Mouse (Mus musculus) left cerebral cortex, postnatal 25 days (tissue): ENCODE measurements around the gene Zfp423. TPM values are rescaled to one million over a fixed set of nuclear protein-coding genes. Genes with fewer than 3 reads are reported as not detected.

Source experiments
- DNase-seq, 2 experiments: peaks; one replicate each; pipeline ENCODE4 v3.0.0; 2022; ENCODE audit warnings: low spot score in 2 of 2, mixed read lengths in 1 of 2
- intact Hi-C: fragments of 180-260 bp; cut with DNase I; formaldehyde crosslinking; loops from one replicate; pipeline ENCODE4 v1.15.1; 2025
- total RNA-seq, 2 experiments: library from RNA; stranded (reverse); gene quantifications; 2 replicates each; pipeline ENCODE4 v1.2.3; 2021

Gene Zfp423
- total RNA-seq, 2 experiments from 2014 or later: 25.3 TPM

DNA sequence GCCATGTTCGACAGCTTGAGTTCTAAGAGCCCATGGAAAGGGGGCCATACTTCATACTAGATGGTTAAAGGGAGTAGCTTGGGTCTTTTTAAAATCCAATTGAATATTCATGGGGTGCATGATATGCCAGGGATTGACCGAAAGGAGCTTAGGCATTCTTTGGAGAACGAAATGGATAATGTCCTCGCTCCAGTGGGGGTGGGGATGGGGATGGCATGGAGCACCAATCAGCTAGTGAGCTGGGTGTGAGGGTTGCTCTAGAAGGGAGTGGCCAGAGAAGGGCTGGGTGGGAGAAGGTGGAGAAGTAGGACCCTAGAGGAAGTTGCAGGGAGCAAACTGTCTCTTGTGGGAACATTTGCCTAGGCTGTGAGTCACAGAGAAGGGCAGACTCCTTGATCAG lies 271.0 kb downstream of the Zfp423 start:
- intact Hi-C loops: no loop called here
- no peak for DNase-seq

GRCm38 (mm10) chr8:87686986-87687698 lies 272.3 kb downstream of the Zfp423 start:
- no peak for DNase-seq
- intact Hi-C loops: no loop called here

DNA sequence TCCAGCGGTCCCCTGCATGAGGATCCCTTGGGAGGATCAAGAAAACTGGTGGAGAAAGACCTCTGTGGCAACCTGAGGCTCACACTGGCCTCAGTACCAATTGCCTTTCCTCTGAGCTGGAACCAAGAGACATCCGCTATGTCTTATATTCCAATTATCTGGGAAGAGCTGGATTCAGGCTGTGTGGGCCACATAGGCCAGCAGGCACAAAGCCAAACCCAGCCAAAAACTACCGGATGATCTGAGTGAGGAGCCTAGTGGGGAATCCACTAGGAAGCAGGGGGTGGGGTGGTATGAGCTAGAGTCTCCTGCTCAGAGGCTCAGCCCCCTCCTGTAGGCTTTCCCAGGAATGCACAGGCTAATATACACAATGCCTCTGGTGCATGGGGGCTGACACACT lies 273.4 kb downstream of the Zfp423 start:
- no peak for DNase-seq
- intact Hi-C loops: no loop called here

DNA sequence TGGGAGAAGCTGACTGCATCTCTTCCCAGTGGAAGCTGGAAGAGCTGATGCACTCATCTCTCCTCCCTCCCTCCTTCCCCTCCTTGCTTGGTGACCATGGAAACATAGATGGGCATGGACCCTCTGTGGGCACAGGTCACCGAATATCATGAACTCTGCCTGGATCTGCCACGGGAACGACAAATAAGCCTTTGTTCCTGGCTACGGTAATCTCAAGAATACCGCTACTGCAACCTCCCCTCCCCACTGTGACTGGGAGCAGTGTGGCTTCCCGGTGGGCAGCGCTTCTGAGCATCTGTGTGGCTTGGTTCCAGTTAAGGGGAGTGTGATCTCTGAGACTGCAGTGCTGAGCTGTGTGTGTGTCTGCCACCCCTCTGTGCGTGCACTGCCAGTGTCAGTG lies 274.0 kb downstream of the Zfp423 start:
- no peak for DNase-seq
- intact Hi-C loops: no loop called here

DNA sequence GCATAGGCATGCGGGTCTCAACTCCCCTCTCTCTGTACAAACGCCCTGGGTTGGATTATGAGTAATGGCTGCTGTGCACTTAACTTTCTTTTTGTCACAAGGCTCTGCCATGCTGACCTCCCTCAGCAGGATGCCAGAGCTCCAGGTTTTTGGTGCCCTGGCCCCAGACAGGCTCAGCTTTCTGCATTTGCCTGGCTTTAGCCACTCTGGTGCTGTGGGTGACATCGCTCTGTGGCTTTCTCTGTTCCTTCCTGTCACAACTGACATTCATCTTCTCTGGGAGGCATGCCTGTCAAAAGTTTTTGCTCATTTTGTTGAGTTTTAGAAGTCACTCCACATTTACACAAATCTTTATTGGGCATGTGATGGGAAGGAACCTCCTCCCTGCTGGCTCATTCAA lies 277.3 kb downstream of the Zfp423 start:
- intact Hi-C loops: no loop called here
- no peak for DNase-seq

DNA sequence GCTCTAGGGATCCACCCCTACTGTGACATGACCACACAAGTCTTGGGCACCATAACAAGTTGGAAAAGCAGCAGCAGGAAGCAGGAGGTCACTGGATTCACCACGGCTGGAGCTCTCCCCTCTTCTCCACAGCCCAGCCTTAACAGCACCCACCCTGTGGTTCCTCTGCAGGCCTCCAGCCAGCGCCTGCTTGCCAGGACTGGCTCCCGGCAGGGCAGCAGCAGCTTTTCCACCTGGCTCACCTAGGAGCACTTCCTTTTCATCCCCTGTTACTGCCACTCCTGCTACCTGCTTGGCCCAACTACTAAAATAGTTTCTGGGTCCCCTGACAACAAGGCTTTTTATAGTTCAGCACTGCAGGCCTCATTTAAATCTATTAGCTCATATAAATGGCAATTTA lies 279.4 kb downstream of the Zfp423 start:
- DNase-seq: no peak
- intact Hi-C loops: no loop called here

DNA sequence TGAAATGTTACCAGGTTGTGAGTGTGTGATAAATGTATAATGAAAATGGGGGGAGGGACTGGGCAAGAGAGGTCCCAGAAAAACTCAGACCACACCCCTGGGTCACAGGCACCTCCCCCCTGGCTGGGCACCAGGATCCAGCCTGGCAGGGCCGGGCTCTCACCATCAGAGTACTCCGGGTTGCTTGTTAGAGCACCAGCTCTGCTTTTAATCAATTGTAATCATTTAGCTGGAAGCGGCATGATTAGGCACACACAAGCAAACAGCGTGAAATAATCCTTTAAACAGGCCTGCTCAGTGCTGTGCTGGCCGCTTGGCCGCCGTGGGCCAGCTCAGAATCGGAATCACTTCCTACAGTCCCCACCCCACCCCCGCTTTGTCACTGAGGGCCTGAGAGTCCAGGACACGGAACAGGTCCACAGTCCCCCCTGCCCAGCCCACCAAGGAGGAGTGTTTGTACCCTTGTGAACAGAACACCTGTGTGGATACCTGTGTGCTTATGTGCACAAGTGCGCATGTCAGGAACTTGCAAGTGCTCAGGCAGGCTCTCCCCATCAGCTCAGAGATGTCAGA lies 279.9 kb downstream of the Zfp423 start:
- intact Hi-C loops: no loop called here
- DNase-seq: no peak

- no peak for DNase-seq
- intact Hi-C loops: no loop called here
Measured at GRCm38 (mm10) chr8:87675411-87675810, 284.0 kb downstream of the Zfp423 start.

GRCm38 (mm10) chr8:87674157-87674556 lies 285.2 kb downstream of the Zfp423 start:
- intact Hi-C loops: no loop called here
- DNase-seq: no peak

GRCm38 (mm10) chr8:87672214-87672613 lies 287.2 kb downstream of the Zfp423 start:
- intact Hi-C loops: no loop called here
- DNase-seq: no peak

DNA sequence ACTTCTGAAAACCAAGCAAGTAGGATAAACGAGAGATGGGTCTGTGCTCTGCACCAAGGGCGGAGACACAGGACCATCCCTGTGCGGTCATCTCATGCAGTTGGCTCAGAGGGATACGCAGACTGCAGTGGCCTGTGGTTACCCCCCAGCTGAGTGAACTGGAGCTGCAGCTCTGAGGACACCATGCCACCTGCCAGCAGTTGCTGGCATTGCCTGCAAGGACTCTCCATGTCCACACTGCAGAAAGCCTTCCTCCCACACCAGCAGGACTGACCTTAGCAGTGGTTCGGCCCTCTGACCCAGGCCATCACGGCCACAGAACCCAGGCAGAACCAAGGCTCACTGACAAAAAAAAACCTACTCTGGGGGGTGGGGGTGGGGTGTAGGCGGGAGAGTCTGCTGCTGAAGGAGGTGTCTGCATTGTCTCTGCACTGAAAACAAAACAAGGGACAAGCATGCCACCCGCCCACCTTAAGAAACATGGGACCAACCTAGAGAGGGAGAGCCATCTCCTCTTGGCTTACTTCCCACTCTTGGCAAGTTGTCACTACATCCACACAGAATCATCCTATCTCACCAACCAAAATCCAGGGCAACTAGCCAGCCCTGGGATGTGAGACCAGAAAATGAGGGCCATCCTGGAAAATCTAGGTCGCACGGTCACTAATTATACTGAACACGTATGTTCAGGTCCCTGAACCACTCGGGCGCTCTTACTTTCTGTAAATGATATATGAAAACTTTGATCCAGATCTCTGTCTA lies 288.0 kb downstream of the Zfp423 start:
- peak; percentile 21 to 58 for DNase-seq
- intact Hi-C loops: no loop called here

GRCm38 (mm10) chr8:87670232-87670631 lies 289.2 kb downstream of the Zfp423 start:
- no peak for DNase-seq
- intact Hi-C loops: no loop called here

- no peak for DNase-seq
- intact Hi-C loops: loop anchor here (5.0 kb wide), 1 partner anchor 294 kb away; no protein-coding TSS in a partner anchor
Measured at GRCm38 (mm10) chr8:87668736-87669135, 290.7 kb downstream of the Zfp423 start.

DNA sequence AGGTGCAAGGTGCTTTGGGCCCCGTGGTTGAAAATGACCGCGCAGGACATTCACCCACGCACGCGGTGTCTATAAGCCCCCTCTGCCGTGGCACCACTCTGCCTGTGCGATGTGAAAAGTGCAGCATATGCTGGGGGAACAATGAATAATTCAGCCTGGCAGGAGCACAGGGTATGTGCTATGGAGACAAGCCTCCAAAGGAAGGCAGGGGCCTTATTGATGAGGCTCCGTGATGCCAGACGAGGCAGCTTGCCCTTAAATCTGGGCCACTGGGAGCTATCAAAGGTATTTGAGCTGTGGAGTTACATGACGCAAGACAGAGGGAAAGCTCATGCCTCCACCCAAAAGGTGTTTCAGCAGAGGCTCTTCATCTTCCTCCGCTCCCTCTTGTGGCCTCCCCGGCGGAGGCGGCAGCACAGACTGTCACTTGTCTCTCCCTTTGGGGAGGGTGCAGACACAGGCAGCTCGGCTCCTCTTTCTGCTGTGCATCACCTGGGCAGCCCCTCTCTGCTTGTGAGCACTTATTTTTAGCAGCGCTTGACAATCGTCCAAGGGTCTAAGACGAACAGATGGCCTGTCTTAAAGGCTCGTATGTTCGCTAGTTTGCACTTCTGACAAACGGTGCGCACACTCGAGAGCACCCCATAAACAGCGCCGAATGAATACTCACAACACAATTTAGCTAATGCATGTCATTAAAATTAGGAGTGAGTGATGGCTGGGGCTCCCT lies 291.3 kb downstream of the Zfp423 start:
- intact Hi-C loops: loop anchor here (5.0 kb wide), 1 partner anchor 294 kb away; no protein-coding TSS in a partner anchor

DNA sequence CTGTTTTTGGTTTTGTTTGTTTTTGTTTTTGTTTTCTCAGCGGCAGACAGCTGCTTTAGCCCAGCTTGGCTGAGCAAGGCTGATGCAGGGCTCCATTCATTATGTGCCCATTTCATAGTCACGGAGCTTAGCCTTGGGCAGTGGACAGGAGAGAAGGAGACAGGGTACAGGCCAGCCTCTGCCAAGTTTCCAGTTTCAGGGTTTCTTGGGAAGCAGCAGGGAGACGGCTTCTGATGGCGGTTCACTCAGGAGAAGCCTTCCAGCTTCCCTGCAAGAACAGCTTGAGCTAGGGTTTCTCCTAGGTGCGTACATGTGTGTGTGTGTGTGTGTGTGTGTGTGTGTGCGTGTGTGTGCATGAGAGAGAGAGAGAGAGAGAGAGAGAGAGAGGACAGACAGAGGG lies 292.1 kb downstream of the Zfp423 start:
- no peak for DNase-seq
- intact Hi-C loops: loop anchor here (5.0 kb wide), 1 partner anchor 295 kb away; no protein-coding TSS in a partner anchor

More for the DNA sequence above, 291.3 kb downstream of the Zfp423 start:
- peak in 1 of 2 experiments; percentile 68 for DNase-seq

DNA sequence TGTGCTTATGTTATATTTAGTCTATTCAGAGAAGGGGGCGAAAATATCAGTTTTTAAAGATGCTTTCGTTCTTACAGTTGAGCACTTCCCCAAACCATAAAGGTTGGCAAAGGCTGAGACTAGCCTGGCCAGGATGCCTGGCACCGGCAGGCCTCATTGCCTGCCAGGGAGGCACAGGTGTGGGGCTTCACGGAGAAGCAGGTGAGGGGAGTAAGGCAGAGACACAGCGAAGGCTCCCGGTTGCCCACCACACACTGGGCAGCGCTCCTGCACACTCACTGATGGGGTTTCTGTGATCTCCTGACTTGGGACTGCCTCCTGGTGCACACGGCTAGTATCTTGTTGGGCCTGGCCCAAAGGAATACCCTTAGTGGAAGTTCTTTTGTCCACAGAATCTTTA lies 294.1 kb downstream of the Zfp423 start:
- no peak for DNase-seq
- intact Hi-C loops: loop anchor here (5.0 kb wide), 1 partner anchor 297 kb away; no protein-coding TSS in a partner anchor

GRCm38 (mm10) chr8:87664217-87664509 lies 295.2 kb downstream of the Zfp423 start:
- intact Hi-C loops: no loop called here
- DNase-seq: peak in 1 of 2 experiments; percentile 14

DNA sequence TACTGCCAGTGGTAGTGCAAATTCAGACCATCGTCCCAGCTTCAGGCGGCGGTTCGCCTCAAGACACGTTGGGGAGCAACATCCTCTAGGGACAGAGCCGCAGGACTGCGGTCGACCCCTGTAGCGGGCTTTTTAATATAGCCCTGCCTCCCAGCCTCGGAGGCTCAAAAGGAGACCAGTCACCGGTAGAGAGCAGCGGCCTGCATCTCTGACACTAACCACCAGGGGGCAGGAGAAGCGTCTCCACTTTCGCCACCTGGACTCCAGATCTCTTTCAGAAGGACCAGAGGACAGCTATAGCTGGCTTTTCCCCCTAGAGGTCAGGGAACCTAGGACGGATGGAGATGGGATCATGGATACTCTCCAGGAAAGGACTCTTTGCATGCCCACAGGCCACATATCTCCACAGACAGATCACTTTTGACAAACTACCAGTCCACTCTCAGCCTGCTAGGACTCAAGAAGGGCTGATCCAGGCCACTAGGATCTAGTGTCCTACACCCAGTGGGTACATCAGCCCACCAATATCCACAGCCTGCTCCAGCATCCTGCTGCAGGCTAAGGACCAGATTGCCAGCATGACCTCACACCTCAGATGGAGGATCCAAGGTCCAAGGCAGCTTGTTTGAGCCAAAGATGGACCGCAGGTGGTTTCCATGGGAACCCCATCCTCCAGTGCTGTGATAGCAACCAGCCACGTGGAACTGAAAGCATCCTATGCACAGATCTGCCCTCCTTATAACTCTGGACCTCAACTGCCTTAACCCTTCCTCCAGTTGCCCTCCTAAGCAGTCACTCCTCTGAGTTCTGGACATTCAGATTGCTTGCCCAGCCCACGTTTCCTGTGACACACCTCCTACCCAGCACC lies 295.8 kb downstream of the Zfp423 start:
- intact Hi-C loops: no loop called here
- peak; percentile 82 to 87 for DNase-seq

- intact Hi-C loops: no loop called here
- peak in 1 of 2 experiments; percentile 27 for DNase-seq
Measured at GRCm38 (mm10) chr8:87662811-87663341, 296.5 kb downstream of the Zfp423 start.
